Mouse (Mus musculus) embryonic fibroblast, embryonic 13.5 days (primary cell): ENCODE data around the gene Enoph1.

Source experiments
- CTCF ChIP-seq: IDR thresholded peaks from 2 replicates; pipeline ENCODE4 v1.5.1; 2011; ENCODE audit warnings: mild to moderate bottlenecking, control low read depth, low read length, moderate library complexity, borderline replicate concordance; ENCODE audit not compliant: insufficient read depth
- POLR2A ChIP-seq: IDR thresholded peaks from 2 replicates; pipeline ENCODE4 v1.6.1; 2011; ENCODE audit warnings: low read depth, mild to moderate bottlenecking, control low read depth, low read length, moderate library complexity

GRCm38 (mm10) chr5:100006324-100007039 lies 33.3 kb upstream of the Enoph1 start:
- TF ChIP-seq CTCF, result no peak
- no peak for TF ChIP-seq POLR2A
